In the genomic region with DNA sequence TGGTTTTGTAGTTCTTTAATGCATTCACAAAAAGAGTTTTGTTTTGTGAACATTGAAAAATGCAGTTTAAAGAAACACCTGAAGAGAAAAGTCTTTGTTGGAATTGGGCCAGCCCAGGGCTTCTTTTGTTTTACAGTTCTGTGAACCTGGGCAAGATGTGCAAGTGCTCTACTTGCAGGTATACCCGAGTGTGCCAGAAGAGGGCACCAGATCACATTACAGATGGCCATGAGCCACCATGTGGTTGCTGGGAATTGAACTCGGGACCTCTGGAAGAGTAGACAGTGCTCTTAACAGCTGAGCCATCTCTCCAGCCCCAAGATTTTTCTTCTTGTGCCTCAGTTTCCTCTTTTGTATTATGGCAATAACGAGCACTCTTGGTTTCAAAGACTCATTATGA, we compare ENCODE assay signal across 9 mouse cellular contexts. TPM values are rescaled to one million over a fixed set of nuclear protein-coding genes. Genes with fewer than 3 reads are reported as not detected.
DNase-seq lines count a peak whose midpoint lies in the region; ATAC-seq lines count a peak whose summit lies in the region.
"Had no signal": no experiment of that assay in that cellular context is flagged by ENCODE, and none has a peak within 500 bp of the region (broad histone marks: within the 10 kb centered on the region; RNA-seq: fewer than 3 reads in every experiment).

No protein-coding gene starts in this region.

- 58% methylated on average over 3 of the region's 3 CpGs for WGBS in kidney, embryonic 14.5 days
- 56% methylated on average over 3 of the region's 3 CpGs for WGBS in limb, embryonic 11.5 days

- H3K27me3 ChIP-seq in kidney, embryonic 14.5 days (ENCODE audit: control insufficient read depth, insufficient read depth, low read length) = no peaks in the 10 kb centered on the region
- H3K27me3 ChIP-seq in limb, embryonic 11.5 days (ENCODE audit: control insufficient read depth, insufficient read depth, low read length) = no peaks in the 10 kb centered on the region

- no peak overlapping the region for H3K27ac ChIP-seq in kidney, embryonic 14.5 days (ENCODE audit: low read depth, low read length)
- no peak overlapping the region for H3K27ac ChIP-seq in limb, embryonic 11.5 days (replicated peaks; ENCODE audit: low read depth, low read length)

- ATAC-seq in CD4-positive, CD25-positive, alpha-beta regulatory T cell, adult 4 months = no peak
- no peak for ATAC-seq in kidney, embryonic 14.5 days (ENCODE audit: low FRiP score, low TSS enrichment)
- ATAC-seq in limb, embryonic 11.5 days (ENCODE audit: insufficient number of reproducible peaks, low FRiP score, low TSS enrichment, low read depth) = no peak

- H3K9ac ChIP-seq in kidney, embryonic 14.5 days (ENCODE audit: low read depth, low read length) = no peak overlapping the region
- H3K9ac ChIP-seq in limb, embryonic 11.5 days (ENCODE audit: low read length) = no peak overlapping the region

- no peaks in the 10 kb centered on the region for H3K9me3 ChIP-seq in kidney, embryonic 14.5 days (ENCODE audit: control insufficient read depth, low read length)
- no peaks in the 10 kb centered on the region for H3K9me3 ChIP-seq in limb, embryonic 11.5 days (ENCODE audit: control insufficient read depth, low read length)

- peaks cover 1% of the 10 kb centered on the region; the same call in 1 of the 2 replicates for H3K4me1 ChIP-seq in kidney, embryonic 14.5 days (ENCODE audit: control insufficient read depth, insufficient read depth, low read length)
- no peaks in the 10 kb centered on the region for H3K4me1 ChIP-seq in limb, embryonic 11.5 days (ENCODE audit: control insufficient read depth, insufficient read depth, low read length)

- H3K4me2 ChIP-seq in kidney, embryonic 14.5 days (replicated peaks; ENCODE audit: low read depth, low read length) = no peak overlapping the region
- no peak overlapping the region for H3K4me2 ChIP-seq in limb, embryonic 11.5 days (ENCODE audit: low read depth, severe bottlenecking)

- H3K4me3 ChIP-seq in kidney, embryonic 14.5 days (ENCODE audit: low read length) = no peak overlapping the region
- H3K4me3 ChIP-seq in limb, embryonic 11.5 days (ENCODE audit: low read depth, low read length) = no peak overlapping the region

- peaks cover 53% of the 10 kb centered on the region for H3K36me3 ChIP-seq in kidney, embryonic 14.5 days (ENCODE audit: control insufficient read depth, insufficient read depth, low read length)
- peaks cover 8% of the 10 kb centered on the region; the same call in 1 of the 2 replicates for H3K36me3 ChIP-seq in limb, embryonic 11.5 days (ENCODE audit: control insufficient read depth, insufficient read depth, low read length)

- peak; percentile 85 for DNase-seq in CD4-positive, CD25-positive, alpha-beta regulatory T cell, adult 2 months (ENCODE audit: low read depth, low spot score)
- peak; percentile 79 for DNase-seq in kidney, adult 9 months
- DNase-seq in R1 (ENCODE audit: low read depth, low spot score) = peak; percentile 89
- peak; percentile 65 for DNase-seq in limb, embryonic 11.5 days (ENCODE audit: low spot score)
- peak; percentile 52 to 59 for DNase-seq in spleen, postnatal 36 days (ENCODE audit: low spot score in 2 of 2)
- no peak for DNase-seq in Muller cell, postnatal 12 days (ENCODE audit: inconsistent ontology term)

RNA-seq across cellular contexts. Expression of a gene that starts 5.9 kb away (rescaled TPM):
- polyA plus RNA-seq in CD4-positive, CD25-positive, alpha-beta regulatory T cell, adult 4 months (2017; shearing (Covaris generic)) = 10 to 100 TPM; 39.8 to 41.9 TPM
- polyA plus RNA-seq in kidney, embryonic 14.5 days (2014; fragmentation: Nextera tagmentation; extraction: Ambion mirVana) = 37.2 and 48.9 TPM in 2 replicates
- 48.2 and 53.7 TPM in 2 replicates for polyA plus RNA-seq in limb, embryonic 11.5 days (2014; fragmentation: Nextera tagmentation; extraction: Ambion mirVana)

RNA-seq across cellular contexts. Expression of a gene that starts 11.7 kb away (rescaled TPM):
- not detected for polyA plus RNA-seq in CD4-positive, CD25-positive, alpha-beta regulatory T cell, adult 4 months (2017; shearing (Covaris generic))
- 44.7 and 47.1 TPM in 2 replicates for polyA plus RNA-seq in kidney, embryonic 14.5 days (2014; fragmentation: Nextera tagmentation; extraction: Ambion mirVana)
- 4.0 and 5.0 TPM in 2 replicates for polyA plus RNA-seq in limb, embryonic 11.5 days (2014; fragmentation: Nextera tagmentation; extraction: Ambion mirVana)
- polyA plus RNA-seq: C2C12 had no signal

RNA-seq across cellular contexts. Expression of a gene that starts 14.3 kb away (rescaled TPM):
- polyA plus RNA-seq in CD4-positive, CD25-positive, alpha-beta regulatory T cell, adult 4 months (2017; shearing (Covaris generic)) = 100 to 1,000 TPM in 1 of 2 experiments, 10 to 100 TPM in 1; 59.0 to 108 TPM
- polyA plus RNA-seq in kidney, embryonic 14.5 days (2014; fragmentation: Nextera tagmentation; extraction: Ambion mirVana) = 152 and 155 TPM in 2 replicates
- polyA plus RNA-seq in limb, embryonic 11.5 days (2014; fragmentation: Nextera tagmentation; extraction: Ambion mirVana) = 124 TPM in 2 replicates

RNA-seq across cellular contexts. Expression of a gene that starts 22.8 kb away (rescaled TPM):
- 10 to 100 TPM; 43.3 to 58.0 TPM for polyA plus RNA-seq in CD4-positive, CD25-positive, alpha-beta regulatory T cell, adult 4 months (2017; shearing (Covaris generic))
- polyA plus RNA-seq in kidney, embryonic 14.5 days (2014; fragmentation: Nextera tagmentation; extraction: Ambion mirVana) = 125 and 156 TPM in 2 replicates
- polyA plus RNA-seq in limb, embryonic 11.5 days (2014; fragmentation: Nextera tagmentation; extraction: Ambion mirVana) = 63.1 and 66.6 TPM in 2 replicates

RNA-seq across cellular contexts. Expression of a gene that starts 22.9 kb away (rescaled TPM):
- polyA plus RNA-seq in CD4-positive, CD25-positive, alpha-beta regulatory T cell, adult 4 months (2017; shearing (Covaris generic)) = not detected
- polyA plus RNA-seq in kidney, embryonic 14.5 days (2014; fragmentation: Nextera tagmentation; extraction: Ambion mirVana) = not detected in 2 replicates
- polyA plus RNA-seq in limb, embryonic 11.5 days (2014; fragmentation: Nextera tagmentation; extraction: Ambion mirVana) = not detected in 2 replicates
- polyA plus RNA-seq: C2C12 had no signal
